Mouse (Mus musculus) cerebellum, postnatal 10 days (tissue): ENCODE results near the gene Cdr2l.
"Not testable (repeated sequence)": the region's sequence is repeated elsewhere in the genome, so short reads cannot be mapped to it uniquely, and the experiment has no call there.

Source experiments
- DNase-seq, 2 experiments: peaks; one replicate each; pipeline ENCODE4 v3.0.0; 2021; ENCODE audit warnings: mixed read lengths in 2 of 2

The Cdr2l gene

DNA sequence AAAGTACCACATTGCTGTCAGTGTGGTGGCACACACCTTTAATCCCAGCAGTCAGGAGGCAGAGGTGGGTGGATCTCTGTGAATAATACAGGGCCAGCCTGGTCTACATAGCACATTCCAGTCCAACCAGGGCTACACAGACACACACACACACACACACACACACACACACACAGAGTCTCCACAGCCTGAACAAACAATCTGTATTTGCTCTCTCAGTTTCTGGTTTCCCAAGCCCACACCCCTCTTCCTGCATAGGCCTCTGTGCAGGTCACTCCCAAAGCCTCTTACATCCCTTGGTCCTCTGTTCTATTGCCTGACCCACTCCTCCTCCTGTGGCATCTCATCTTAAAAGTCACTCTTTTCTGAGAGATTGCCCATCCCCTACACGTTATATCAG lies 9.7 kb upstream of the Cdr2l start:
- no peak for DNase-seq

DNA sequence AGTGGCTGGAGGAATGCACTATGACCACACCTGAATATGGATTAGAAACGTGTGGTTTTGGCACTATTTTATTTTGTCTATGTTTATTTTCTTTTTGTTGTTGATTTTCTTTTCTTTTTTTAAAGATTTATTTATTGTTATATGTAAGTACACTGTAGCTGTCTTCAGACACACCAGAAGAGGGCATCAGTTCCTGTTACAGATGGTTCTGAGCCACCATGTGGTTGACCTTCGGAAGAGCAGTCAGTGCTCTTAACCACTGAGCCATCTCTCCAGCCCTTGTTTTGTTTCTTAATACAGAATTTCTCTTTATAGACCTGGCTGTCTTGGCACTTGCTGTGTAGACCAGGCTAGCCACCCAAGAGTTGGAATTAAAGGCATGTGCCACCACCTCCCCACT lies 9.0 kb upstream of the Cdr2l start:
- DNase-seq = no peak

DNA sequence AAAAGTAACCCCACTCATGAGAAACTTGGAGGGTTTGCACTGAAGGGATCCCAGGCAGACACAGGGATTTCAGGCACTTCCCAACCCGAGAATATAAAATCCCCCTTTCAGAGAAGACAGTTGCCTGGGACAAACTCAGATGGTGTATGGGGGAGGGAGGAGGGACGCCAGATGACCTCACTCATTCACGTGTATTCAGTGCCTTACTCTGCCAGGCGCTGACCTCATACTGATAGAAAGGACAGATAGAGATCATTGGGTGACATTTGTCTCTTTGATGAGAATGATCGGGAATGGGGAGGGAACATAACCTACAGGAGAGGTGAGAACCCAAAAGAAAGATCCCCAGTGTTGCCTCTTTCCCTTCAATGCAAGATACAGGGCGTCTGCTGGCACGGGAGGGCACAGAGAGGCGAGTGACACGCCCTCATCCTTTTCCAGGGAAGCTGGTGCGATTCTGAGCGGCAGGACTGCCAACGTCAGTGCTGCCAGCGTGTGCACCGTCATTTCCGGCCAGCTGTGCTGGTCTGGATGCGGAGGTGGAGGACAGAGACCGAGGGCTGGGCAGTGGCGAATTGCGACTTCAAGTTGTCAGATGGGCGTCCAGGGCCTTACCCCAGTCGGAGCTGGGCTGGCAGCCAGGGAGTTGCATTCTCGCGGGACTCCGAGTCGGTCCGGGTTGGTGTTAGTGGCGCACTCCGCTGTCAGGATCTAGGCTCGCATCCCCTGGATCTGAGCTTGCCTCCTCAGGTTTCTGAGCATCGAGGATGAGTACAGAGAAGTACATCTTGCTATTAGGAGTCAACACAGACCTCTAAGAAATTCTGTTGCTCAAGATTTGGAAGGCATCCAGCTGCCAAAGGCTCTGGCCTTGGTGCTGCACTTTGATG lies 7.7 kb upstream of the Cdr2l start:
- peak; percentile 88 to 93 for DNase-seq

DNA sequence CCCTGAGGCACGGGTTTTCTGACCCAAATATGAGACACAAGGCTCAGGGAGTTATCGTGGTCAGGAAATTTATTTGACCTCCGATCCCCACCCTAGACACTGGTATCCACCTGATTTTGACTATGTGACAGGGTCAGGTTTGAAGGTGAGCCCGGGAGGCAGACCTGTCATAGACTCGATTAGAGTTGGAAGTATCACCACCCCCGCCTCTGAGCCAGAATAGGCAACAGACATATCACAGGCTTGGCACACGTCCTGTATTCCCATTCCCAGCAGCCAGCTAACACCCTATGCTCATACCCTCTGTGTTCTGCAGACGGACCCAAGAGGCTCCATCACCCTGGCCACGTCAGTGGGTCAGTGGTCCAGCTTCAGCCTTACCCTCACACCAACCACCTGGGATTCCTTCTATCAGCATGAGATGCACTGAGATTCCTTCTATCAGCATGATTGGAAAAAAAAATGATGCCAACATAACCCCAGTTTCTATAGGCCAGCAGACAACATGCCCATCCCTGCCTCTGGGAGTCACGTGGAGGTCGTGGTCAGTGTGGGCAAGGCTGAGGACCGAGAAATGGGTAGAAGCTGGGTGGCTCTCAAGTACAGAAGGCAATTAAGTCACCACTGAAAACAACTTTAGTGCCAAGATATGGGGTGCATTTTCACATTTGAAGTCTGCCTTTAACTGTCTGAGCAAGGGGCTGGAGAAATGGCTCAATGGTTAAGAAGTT lies 6.9 kb upstream of the Cdr2l start:
- peak; percentile 44 to 55 for DNase-seq

DNA sequence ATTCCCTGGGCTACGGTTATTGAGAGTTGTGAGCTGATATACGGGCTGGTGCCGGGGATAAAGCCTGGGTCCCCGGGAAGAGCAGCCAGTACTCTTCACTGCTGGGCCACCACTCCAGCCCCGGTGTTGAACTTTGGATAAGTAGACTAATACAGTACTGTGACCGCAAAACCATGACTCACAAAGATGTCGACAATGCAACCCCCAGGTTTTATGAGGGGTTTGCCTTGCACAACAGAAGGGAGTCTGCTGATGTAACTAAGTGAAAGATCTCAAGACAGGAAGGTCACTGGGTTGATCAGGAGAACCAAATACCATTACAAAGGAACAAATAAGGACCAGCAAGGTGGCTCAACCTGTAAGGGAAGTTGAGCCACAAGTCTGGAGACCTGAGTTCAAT lies 5.0 kb upstream of the Cdr2l start:
- DNase-seq = no peak

DNA sequence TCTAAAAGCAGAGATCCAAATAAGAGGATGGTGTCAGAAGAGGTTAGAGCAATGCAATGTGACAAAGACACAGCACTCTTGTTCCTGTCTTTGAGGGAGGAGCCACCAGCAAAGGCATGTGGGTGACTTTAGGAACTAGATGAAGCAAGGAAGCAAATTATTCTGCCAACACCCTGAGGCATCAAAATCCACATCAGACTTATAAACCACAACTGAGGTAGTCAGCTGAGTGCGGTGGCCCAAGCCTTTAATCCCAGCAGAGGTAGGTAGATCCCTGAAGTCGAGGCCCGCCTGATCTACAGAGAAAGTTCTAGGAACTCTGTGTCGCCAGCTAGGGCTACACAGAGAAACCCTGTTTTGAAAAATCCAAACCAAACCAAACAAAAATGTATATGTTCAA lies 4.5 kb upstream of the Cdr2l start:
- no peak for DNase-seq

DNA sequence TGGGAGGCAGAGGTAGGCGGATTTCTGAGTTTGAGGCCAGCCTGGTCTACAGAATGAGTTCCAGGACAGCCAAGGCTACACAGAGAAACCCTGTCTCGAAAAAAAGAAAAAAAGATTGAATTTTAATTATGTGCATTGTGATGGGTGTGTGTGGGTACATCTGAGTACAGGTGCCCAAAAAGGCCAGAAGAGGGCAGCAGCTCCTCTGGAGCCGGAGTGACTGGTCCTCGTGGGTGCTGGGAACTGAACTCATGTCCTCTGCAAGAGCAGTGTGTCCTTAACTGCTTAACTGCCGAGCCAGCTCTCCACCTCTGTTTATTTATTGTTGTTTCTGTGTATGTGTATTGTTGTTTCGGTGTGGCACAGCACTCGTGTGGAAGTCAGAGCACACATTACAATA lies 3.9 kb upstream of the Cdr2l start:
- no peak for DNase-seq

DNA sequence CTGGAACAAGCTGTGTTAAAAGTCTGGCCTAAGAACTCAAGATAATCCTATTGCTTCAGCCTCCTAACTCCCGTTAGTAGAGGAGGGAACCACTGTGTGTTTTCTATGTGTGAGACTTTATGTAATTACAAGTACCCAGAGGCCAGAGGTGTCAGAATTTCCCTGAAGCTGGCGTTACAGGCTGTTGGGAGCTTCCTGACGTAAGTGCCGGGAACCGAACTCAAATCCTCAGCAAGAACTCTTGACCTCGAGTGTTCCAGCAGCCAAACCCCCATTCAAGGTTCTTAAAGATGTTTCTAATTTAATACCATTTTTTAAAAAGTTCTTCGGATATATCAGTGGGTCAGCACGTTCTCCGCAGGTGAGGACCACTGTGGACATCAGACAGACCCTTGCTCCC lies 440 bp upstream of the Cdr2l start:
- no peak for DNase-seq

DNA sequence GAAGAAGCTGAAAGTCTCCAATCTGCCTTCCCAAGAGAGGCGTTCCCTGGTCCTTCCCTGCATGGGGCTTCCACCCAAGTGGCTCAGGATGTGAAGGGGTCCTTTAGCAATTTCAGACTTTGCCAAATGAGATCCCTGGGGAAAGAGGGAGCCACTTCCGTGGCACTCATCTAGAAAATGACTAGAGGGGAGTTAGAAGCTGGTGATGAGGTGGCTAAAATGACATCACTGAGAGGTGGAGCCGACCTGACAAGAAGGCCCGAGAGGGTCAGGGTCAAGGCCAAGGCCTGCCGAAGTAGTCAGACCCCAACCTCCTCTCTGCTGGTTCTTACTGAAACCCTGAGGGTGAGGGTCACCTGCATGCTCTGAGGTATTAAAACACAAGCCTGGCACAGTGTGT lies 1.2 kb downstream of the Cdr2l start:
- DNase-seq = peak in 1 of 2 experiments; percentile 49

DNA sequence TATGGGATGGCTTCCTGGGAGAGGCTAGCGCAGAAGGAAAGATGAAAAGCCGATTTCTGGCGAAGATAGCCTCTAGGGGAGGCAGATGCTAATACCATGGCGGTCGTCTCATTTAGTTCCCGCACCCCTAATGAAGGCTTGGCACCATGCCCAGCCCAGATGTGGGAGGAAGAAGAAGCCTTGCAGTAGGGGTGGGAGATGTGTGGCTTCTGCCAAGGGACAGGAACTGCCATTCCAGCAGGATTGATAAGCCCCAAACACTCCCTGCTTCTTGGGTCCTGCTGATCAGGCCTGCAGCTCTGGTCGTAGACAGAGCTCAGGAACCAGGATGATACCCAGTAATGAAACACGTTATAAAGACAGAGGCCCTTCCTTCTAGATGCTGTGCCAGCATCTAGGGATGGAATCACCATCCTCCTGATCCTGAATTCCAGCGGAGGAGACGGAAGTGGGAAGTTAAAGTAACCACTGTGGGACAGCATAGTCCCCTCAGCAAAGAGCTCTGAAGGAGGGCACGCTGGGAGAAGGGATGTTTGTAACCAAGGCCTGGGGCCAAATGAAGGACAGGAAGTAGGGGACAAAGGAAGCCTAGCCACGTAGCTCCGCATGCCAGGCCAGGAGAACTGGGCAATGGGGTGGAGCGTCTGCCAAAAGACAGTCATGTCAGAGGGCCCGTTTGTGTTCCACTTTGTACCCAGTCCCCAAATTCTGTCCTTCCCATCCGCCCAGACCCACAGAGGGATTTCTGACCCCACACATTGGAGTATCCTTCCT lies 2.2 kb downstream of the Cdr2l start:
- peak; percentile 54 to 67 for DNase-seq

DNA sequence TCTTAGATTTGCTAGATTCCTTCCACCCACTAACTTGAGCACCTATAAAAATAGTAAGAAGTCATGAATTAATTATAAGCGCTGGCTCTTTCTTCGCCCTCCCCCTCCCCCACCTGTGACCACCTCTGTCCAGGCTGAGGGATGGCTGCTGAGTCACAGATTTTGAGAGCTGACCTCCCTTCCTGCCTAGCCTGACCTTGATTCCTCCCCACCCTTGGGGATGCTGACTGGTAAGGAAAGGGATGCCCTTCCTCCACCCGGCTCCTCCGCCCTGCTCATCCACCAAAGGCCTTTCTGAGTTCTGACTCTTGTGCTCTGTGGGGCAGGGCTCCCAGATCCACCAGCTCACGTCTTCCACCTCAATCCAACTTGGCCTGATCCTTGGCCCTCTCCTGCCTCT lies 2.9 kb downstream of the Cdr2l start:
- peak in 1 of 2 experiments; percentile 25 for DNase-seq

DNA sequence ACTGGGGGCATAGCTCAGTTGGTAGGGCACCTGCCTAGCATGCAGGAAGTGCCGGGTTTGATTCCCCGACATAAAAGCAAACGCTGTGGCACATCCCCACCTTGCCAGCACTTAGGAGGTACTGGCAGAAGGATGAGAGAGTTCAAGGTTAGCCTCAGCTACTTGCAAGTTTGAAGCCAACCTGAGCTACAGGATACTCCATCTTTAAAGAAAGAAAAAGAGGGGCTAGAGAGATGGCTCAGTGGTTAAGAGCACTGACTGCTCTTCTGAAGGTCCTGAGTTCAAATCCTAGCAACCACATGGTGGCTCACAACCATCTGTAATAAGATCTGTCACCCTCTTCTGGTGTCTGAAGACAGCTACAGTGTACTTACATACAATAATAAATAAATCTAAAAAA lies 5.1 kb downstream of the Cdr2l start:
- DNase-seq = not testable (repeated sequence)

DNA sequence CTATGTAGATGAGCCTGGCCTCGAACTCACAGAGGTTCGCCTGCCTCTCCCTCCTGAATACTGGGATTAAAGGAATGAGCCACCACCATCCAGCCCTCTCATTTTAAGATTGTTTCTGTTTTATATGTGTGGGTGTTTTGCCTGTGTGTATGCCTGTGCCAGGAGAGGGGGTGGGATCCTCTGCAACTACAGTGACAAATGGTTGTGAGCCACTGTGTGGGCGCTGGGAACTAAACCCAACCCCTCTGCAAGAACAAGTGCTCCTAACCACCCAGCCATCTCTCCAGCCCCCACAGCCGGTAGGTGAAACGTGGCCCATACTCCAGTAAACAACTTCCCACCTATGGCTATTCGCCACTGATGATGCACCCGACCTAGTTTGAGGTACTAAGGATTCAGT lies 9.6 kb downstream of the Cdr2l start:
- no peak for DNase-seq

DNA sequence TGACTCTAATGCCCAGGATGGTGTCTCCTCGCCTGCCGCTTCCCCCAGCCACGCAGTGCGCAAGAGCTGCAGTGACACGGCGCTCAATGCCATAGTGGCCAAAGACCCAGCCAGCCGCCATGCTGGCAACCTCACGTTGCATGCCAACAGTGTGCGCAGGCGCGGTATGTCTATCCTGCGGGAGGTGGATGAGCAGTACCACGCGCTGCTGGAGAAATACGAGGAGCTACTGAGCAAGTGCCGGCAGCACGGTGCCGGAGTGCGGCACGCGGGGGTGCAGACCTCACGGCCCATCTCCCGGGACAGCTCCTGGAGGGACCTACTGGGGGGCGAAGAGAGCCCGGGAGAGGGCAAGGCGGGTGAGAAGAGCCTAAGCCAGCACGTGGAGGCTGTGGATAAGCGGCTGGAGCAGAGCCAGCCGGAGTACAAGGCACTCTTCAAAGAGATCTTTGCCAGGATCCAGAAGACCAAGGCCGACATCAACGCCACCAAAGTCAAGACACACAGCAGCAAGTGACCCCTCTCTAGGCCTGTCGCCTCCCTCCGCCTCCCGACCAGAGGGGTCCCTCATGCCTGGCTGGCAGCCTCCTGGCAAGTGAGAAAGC lies 12.1 kb downstream of the Cdr2l start:
- DNase-seq = peak; percentile 82 to 85

DNA sequence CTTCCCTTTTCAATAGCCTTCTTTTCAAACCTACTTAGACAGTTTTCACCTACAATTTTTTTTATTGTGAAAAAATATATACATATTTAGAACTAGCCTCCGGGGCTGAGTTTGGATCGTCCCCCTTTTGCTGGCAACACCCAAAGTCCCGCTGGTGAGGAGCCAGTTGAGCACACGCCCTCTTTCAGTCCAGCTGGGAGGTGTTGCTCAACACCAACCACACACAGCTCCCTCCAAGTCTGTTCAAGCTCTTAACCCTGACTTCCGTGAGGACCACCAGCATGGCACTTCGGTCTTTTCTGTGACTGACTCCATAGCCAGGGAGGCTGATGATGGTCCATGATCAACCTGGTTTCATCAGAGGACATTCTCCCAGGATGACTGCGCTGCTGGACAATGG lies 16.4 kb downstream of the Cdr2l start:
- no peak for DNase-seq

DNA sequence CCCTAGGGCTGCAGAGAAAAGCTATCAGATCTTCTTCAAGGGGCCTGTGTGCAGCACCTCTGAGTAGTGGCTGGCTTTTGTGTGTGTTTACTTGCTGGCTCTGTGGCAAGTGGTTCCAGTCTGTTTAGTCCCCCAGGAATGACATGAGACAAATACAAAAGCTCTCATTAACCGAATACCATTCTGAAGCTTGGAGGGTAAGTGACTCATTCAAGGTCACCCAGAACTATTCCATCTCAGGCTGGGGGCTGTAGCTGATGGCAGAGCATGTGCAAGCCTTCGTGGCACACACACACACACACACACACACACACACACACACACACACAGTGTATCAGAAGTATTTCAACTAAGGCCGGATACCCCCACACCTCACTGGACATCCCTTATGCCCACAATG lies 18.4 kb downstream of the Cdr2l start:
- peak in 1 of 2 experiments; percentile 38 for DNase-seq

DNA sequence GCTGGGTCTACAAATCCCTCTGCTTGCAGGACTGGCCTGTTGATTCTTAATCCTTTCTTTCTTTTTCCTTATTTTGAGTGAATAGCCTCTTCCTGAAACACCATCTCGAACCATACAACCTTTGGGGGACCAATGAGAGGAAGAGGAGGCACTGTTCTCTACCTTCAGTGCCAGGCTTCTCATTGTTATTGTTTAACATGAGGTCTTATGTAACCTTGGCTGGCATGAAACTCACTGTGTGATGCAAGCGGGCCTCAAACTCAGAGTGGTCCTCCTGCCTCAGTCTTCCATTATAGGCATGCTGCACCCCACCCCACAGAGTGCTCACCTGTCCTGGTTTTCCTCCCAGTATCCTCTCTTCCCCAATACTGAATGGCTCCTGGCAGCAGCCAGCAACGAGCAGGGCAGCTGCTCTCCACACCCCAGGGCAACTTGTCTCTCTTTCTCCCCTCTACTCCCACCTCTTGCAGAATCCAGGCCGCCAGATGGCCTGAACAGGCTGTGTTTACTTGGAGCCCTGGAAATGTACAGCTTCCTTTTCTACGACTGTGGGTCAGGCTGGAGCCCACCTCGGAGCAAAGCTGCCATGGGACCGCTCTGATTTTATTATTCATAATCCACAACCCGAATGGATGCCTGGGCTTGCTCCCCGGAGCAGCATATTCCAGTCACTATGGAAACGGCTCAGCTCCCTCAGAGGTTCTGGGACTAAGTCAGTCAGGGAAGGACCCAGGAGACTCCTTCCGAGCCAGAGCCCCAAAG lies 19.1 kb downstream of the Cdr2l start:
- peak; percentile 85 to 86 for DNase-seq

DNA sequence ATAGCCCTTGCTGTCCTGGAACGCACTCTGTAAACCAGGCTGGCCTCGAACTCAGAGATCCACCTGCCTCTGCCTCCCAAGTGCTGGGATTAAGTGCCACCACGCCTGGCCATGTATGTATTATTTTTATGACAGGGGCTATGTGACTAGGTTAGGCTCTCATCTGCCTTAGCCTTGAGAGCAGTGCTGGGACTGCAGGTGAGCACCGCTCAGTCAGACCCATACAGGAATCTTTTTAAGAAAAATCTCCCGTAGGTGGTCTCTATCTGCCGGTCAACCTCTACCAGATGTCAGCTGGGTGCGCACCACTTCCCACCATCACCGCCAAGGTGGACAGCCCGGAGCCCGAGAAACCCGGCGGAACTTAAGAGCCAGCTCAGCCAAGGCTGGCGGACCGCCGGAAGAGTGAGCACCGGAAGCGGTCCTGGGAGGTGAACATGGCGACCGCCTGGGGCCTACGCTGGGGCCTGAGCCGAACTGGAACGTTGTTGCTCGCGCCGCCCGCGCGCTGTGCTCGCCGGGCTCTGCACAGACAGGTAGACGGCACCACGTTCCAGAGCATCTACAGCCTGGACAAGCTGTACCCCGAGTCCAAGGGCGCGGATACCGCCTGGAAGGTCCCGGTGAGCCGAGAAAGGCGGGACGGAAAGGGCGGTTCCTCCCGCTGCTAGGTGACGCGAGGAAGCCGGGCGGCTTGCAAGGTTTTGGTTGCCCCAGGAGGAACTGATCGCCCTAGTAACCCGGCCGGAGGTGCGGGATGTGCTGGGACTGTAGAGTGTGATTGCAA lies 21.8 kb downstream of the Cdr2l start, which contains the start of gene Mrpl58:
Gene Mrpl58, plus strand, starts transcription at position 415 of the 787 bp plus-strand sequence.
- DNase-seq = peak; percentile 94 to 95

DNA sequence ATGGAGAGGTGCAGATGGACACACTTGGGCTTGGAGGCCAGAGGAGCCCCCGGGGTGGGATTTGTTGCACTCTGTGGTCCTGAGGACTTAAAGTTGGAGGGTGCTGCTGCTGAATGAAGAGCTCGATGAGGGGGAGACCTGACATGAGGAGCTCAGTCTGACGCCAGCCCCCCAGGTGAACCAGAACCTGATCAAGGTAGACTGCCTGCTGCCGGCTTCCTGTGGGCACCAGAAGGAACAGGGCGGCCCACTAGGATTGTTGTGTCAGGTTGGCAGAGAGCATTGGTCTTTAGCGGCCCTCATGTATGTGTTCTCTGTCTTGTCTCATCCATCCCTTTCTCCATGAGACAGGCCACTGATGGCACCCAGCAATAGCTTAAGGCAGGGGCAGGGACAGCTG lies 24.0 kb downstream of the Cdr2l start:
- DNase-seq = no peak

DNA sequence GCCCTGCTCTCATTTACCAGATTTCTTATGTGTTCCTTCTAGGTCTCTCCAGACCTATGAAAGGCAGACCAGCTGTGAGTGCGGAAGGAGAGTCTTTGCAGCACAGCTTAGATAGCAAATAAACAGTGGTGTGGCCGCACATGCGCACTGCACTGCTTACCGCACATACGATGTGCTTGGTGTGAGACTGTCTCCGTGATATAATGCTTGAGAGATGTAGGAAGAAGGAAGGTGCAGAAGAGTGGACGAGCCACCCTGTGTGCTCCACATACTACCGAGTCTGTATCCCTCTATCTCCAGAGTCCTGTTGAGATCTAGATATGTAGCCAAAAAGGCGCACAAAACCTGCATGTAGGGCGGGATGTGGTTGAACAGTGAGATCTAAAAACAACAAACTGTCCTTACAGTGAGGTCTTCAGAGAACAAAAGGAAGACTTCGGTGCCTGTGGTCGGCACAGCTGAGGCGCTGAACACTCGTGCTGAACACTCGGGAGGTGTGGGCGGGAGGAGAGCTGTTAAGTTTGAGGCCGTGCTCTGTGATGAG lies 25.2 kb downstream of the Cdr2l start:
- no peak for DNase-seq
